Mouse (Mus musculus) kidney, postnatal 0 days (tissue): ENCODE data around the gene Ace2. TPM values are rescaled to one million over a fixed set of nuclear protein-coding genes. Genes with fewer than 3 reads are reported as not detected.

Experiments used
- ATAC-seq: fragments of 200-750 bp; cut with Nextera tagmentation; replicated peaks from 2 replicates; pipeline ENCODE4 v1.8.0; 2017; ENCODE audit warnings: low read depth, moderate number of reproducible peaks, moderate TSS enrichment, moderate library complexity; ENCODE audit not compliant: low FRiP score
- DNase-seq: peaks from one replicate; pipeline ENCODE4 v3.0.0-alpha.2; 2016; ENCODE audit warnings: low spot score
- H3K27ac ChIP-seq: fragments of 300-500 bp; sonication (generic); 2 replicates; pipeline ENCODE4 v1.5.1; 2014; ENCODE audit warnings: mild to moderate bottlenecking
- H3K27me3 ChIP-seq: fragments of 300-500 bp; sonication (generic); 2 replicates; pipeline ENCODE4 v1.6.1; 2014; ENCODE audit warnings: low read length, mixed read lengths; ENCODE audit not compliant: insufficient read depth
- H3K36me3 ChIP-seq: fragments of 300-500 bp; sonication (generic); 2 replicates; pipeline ENCODE4 v1.6.1; 2014; ENCODE audit warnings: low read length, mixed read lengths; ENCODE audit not compliant: insufficient read depth
- H3K4me1 ChIP-seq: fragments of 300-500 bp; sonication (generic); replicated peaks from 2 replicates; pipeline ENCODE4 v1.6.1; 2014; ENCODE audit warnings: antibody characterized with exemption, low read length, mixed read lengths; ENCODE audit not compliant: insufficient read depth
- H3K4me2 ChIP-seq: fragments of 300-500 bp; sonication (generic); 2 replicates; pipeline ENCODE4 v1.6.1; 2014; ENCODE audit warnings: mild to moderate bottlenecking, low read length, moderate library complexity, mixed read lengths
- H3K4me3 ChIP-seq: fragments of 300-500 bp; sonication (generic); replicated peaks from 2 replicates; pipeline ENCODE4 v1.5.1; 2014; ENCODE audit warnings: low read depth, low read length
- H3K9ac ChIP-seq: fragments of 300-500 bp; sonication (generic); 2 replicates; pipeline ENCODE4 v1.6.1; 2014; ENCODE audit warnings: low read depth, low read length
- H3K9me3 ChIP-seq: fragments of 300-500 bp; sonication (generic); replicated peaks from 2 replicates; pipeline ENCODE4 v1.6.1; 2016; ENCODE audit warnings: low read length, inconsistent platforms, mixed read lengths
- CTCF ChIP-seq: IDR thresholded peaks from 2 replicates; pipeline ENCODE4 v1.5.1; 2016; ENCODE audit warnings: antibody characterized with exemption, low read depth, mild to moderate bottlenecking, moderate library complexity
- WGBS: fragments of 180-500 bp; shearing (Covaris S2); extraction: QIAGEN DNeasy Blood & Tissue Kit; methylation state at CpG from one replicate; pipeline ENCODE4 v1.1.7; 2014; 5-methylcytosine and 5-hydroxymethylcytosine counted together
- polyA plus RNA-seq: library from polyadenylated mRNA; unstranded; fragments of >200 nt; fragmentation: Nextera tagmentation; extraction: Ambion mirVana; gene quantifications from 2 replicates; pipeline ENCODE4 v1.2.1, GENCODE M21; 2015

The Ace2 gene
- polyA plus RNA-seq, 1 experiment from 2014 or later: 71.0 TPM

- 0 out of 2 replicates have a peak, but pooled peaks cover 3% of the 10 kb centered on the region for H3K27me3 ChIP-seq
- no peak overlapping the region for H3K9ac ChIP-seq
- WGBS: 90% methylated on average over 4 of the region's 4 CpGs
- no peak overlapping the region for H3K27ac ChIP-seq
- TF ChIP-seq CTCF: no peak
- H3K4me1 ChIP-seq: no peaks in the 10 kb centered on the region
- H3K4me3 ChIP-seq: no peak overlapping the region
- ATAC-seq: no peak
- H3K4me2 ChIP-seq: no peak overlapping the region
- no peaks in the 10 kb centered on the region for H3K36me3 ChIP-seq
- H3K9me3 ChIP-seq: no peaks in the 10 kb centered on the region
- DNase-seq: no peak
These were observed 34.7 kb downstream of the Ace2 start for GRCm38 (mm10) chrX:164173880-164174279.

DNA sequence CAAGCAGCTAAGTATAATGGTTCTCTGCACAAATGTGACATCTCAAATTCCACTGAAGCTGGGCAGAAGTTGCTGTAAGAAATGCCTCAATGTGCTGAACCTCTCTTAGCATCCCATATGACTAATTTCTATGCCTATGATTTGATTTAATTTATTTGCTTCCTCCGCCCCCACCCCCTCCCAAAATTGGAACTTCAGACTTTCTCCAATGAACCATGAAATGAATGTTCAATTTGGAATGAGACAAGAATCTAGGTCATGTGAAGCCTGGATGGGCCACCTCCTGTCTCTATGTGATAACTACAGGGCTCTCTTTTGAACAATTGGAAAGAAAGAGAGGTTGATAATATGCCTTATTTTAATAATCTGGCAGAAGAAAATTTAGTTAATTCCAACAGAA lies 36.2 kb downstream of the Ace2 start:
- Histone ChIP-seq H3K9me3 (no peaks in the 10 kb centered on the region), H3K4me2 (no peak overlapping the region), H3K9ac (no peak overlapping the region), H3K4me1 (no peaks in the 10 kb centered on the region), H3K27ac (no peak overlapping the region), H3K27me3 (no peaks in the 10 kb centered on the region), H3K4me3 (no peak overlapping the region), H3K36me3 (no peaks in the 10 kb centered on the region)
- WGBS: 87% methylated on average over 1 of the region's 1 CpGs
- DNase-seq (no peak), ATAC-seq (no peak)
- no peak for TF ChIP-seq CTCF

- Histone ChIP-seq H3K36me3 (no peaks in the 10 kb centered on the region), H3K9me3 (no peaks in the 10 kb centered on the region), H3K27me3 (no peaks in the 10 kb centered on the region), H3K27ac (no peak overlapping the region), H3K4me3 (no peak overlapping the region), H3K4me1 (no peaks in the 10 kb centered on the region), H3K9ac (no peak overlapping the region), H3K4me2 (no peak overlapping the region)
- no peak for TF ChIP-seq CTCF
- WGBS: 87% methylated on average over 2 of the region's 2 CpGs
- no peak for DNase-seq
- ATAC-seq: no peak
These were observed 36.6 kb downstream of the Ace2 start for GRCm38 (mm10) chrX:164175780-164176179.

DNA sequence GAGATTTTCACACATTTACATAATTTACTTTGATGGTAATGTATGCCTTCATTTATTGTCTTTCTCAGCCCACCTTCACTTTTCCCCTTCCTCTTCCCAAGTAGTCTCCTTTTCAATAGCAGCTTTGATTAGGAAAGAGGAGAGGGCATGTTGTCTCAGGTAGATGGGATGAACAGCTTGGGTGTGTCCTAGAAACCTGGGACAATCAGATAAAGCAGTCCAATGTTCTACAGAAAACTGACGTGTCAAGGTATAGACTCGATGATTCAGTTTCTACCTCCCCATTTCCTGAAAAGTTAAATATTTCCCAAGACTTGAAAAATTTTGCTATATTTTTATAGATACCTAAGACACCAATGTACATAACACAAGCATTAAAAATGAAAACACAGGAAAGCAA lies 39.7 kb downstream of the Ace2 start:
- H3K27me3 ChIP-seq: no peaks in the 10 kb centered on the region
- WGBS: 91% methylated on average over 2 of the region's 2 CpGs
- ATAC-seq: no peak

GRCm38 (mm10) chrX:164179746-164180145 lies 40.6 kb downstream of the Ace2 start:
- no peak overlapping the region for H3K4me2 ChIP-seq
- no peaks in the 10 kb centered on the region for H3K36me3 ChIP-seq
- DNase-seq: peak; percentile 69
- no peak overlapping the region for H3K9ac ChIP-seq
- no peaks in the 10 kb centered on the region for H3K4me1 ChIP-seq
- H3K9me3 ChIP-seq: no peaks in the 10 kb centered on the region
- 20% methylated on average over 3 of the region's 3 CpGs for WGBS
- H3K4me3 ChIP-seq: no peak overlapping the region
- ATAC-seq: no peak
- TF ChIP-seq CTCF: peak; percentile 71
- no peak overlapping the region for H3K27ac ChIP-seq
- H3K27me3 ChIP-seq: no peaks in the 10 kb centered on the region

More for the DNA sequence above, 39.7 kb downstream of the Ace2 start:
- TF ChIP-seq CTCF: no peak
- Histone ChIP-seq H3K4me2 (no peak overlapping the region), H3K36me3 (no peaks in the 10 kb centered on the region), H3K4me3 (no peak overlapping the region), H3K9me3 (no peaks in the 10 kb centered on the region), H3K9ac (no peak overlapping the region), H3K4me1 (no peaks in the 10 kb centered on the region), H3K27ac (no peak overlapping the region)
- DNase-seq: no peak

- peak; percentile 75 for TF ChIP-seq CTCF
- Histone ChIP-seq H3K27me3 (no peaks in the 10 kb centered on the region), H3K36me3 (no peaks in the 10 kb centered on the region), H3K9ac (no peak overlapping the region), H3K4me1 (no peaks in the 10 kb centered on the region), H3K9me3 (no peaks in the 10 kb centered on the region), H3K4me3 (no peak overlapping the region), H3K27ac (no peak overlapping the region), H3K4me2 (no peak overlapping the region)
- WGBS: 37% methylated on average over 3 of the region's 3 CpGs
- DNase-seq: peak; percentile 68
- no peak for ATAC-seq
These were observed 44.7 kb downstream of the Ace2 start for GRCm38 (mm10) chrX:164183844-164184243.

GRCm38 (mm10) chrX:164189880-164190279 lies 50.7 kb downstream of the Ace2 start:
- Histone ChIP-seq H3K27ac (no peak overlapping the region), H3K36me3 (no peaks in the 10 kb centered on the region), H3K4me3 (no peak overlapping the region), H3K9me3 (no peaks in the 10 kb centered on the region), H3K9ac (no peak overlapping the region), H3K4me2 (no peak overlapping the region), H3K4me1 (no peaks in the 10 kb centered on the region), H3K27me3 (no peaks in the 10 kb centered on the region)
- TF ChIP-seq CTCF: no peak
- no peak for DNase-seq
- no peak for ATAC-seq
